Mouse (Mus musculus) Patski (cell line): ENCODE measurements around the gene Rbm19. TPM values are rescaled to one million over a fixed set of nuclear protein-coding genes. Genes with fewer than 3 reads are reported as not detected.

ENCODE experiments used
- ATAC-seq: fragments of 100-300 bp; one replicate; pipeline ENCODE4 v1.8.0; 2021
- CTCF ChIA-PET: fragments of 350-600 bp; sonication (Branson Sonifier 250); formaldehyde crosslinking; loops from one replicate; lab custom pipeline; 2022; ENCODE audit warnings: inconsistent platforms; lab: Charles Lee
- POLR2A ChIA-PET: fragments of 350-600 bp; sonication (Branson Sonifier 250); formaldehyde crosslinking; loops from one replicate; lab custom pipeline; 2022; ENCODE audit warnings: antibody characterized with exemption, inconsistent platforms; lab: Charles Lee
- DNase-seq: peaks from one replicate; pipeline ENCODE4 v3.0.0-alpha.2; 2011; ENCODE audit warnings: low read depth, low spot score
- H3K27me3 ChIP-seq: fragments of 371-371 bp; one replicate; pipeline ENCODE4 v1.5.1; 2021
- CTCF ChIP-seq: fragments of 100-300 bp; IDR thresholded peaks from one replicate; pipeline ENCODE4 v1.5.1; 2021
- in situ Hi-C: fragments of 300-500 bp; cut with MboI; formaldehyde crosslinking; loops from 3 replicates; pipeline ENCODE4 v1.11.1; 2018; ENCODE audit warnings: low pct_unique_long_range_greater_than_20kb, mixed read lengths
- polyA plus RNA-seq: library from polyadenylated mRNA; unstranded; gene quantifications from one replicate; pipeline ENCODE4 v1.2.3, GENCODE M21; 2021

The Rbm19 gene
- 28.1 TPM for polyA plus RNA-seq

- H3K27me3 ChIP-seq, result no peaks in the 10 kb centered on the region
- DNase-seq (peak; percentile 19), ATAC-seq (peak; percentile 63)
- POLR2A ChIA-PET, result no interaction called here
- in situ Hi-C loops, result no loop called here
- TF ChIP-seq CTCF, result no peak
- CTCF ChIA-PET, result no interaction called here
Observed at GRCm38 (mm10) chr5:120116261-120117050, at the start of gene Rbm19. Rbm19 (plus strand) TSS chr5:120116465.

- in situ Hi-C loops, result no loop called here
- DNase-seq (no peak), ATAC-seq (no peak)
- H3K27me3 ChIP-seq, result peaks cover 19% of the 10 kb centered on the region
- ChIA-PET POLR2A (no interaction called here), CTCF (interaction anchor here (1.8 kb wide), 1 partner anchor 35 kb away, joined by 4 read pairs; no protein-coding TSS in a partner anchor)
- no peak for TF ChIP-seq CTCF
Observed at GRCm38 (mm10) chr5:120067266-120067665, 49.0 kb upstream of the Rbm19 start.

- POLR2A ChIA-PET, result no interaction called here
- peaks cover 6% of the 10 kb centered on the region for H3K27me3 ChIP-seq
- no peak for TF ChIP-seq CTCF
- no peak for DNase-seq
- CTCF ChIA-PET, result no interaction called here
- ATAC-seq, result no peak
- in situ Hi-C loops, result no loop called here
Observed at GRCm38 (mm10) chr5:120074101-120074500, 42.2 kb upstream of the Rbm19 start.

GRCm38 (mm10) chr5:120080027-120080426 is 36.2 kb upstream of the Rbm19 start:
- DNase-seq (no peak), ATAC-seq (no peak)
- in situ Hi-C loops, result loop anchor here (10.0 kb wide), 1 partner anchor 305 kb away; no protein-coding TSS in a partner anchor
- H3K27me3 ChIP-seq, result peaks cover 15% of the 10 kb centered on the region
- POLR2A ChIA-PET, result no interaction called here
- no peak for TF ChIP-seq CTCF
- CTCF ChIA-PET, result no interaction called here

- ChIA-PET CTCF (no interaction called here), POLR2A (no interaction called here)
- in situ Hi-C loops, result loop anchor here (10.0 kb wide), 1 partner anchor 306 kb away; no protein-coding TSS in a partner anchor
- ATAC-seq, result no peak
- peaks cover 15% of the 10 kb centered on the region for H3K27me3 ChIP-seq
- DNase-seq, result no peak
- no peak for TF ChIP-seq CTCF
Observed at GRCm38 (mm10) chr5:120080468-120080867, 35.8 kb upstream of the Rbm19 start.

GRCm38 (mm10) chr5:120088561-120088960 is 27.7 kb upstream of the Rbm19 start:
- in situ Hi-C loops, result loop anchor here (10.0 kb wide), 1 partner anchor 314 kb away; no protein-coding TSS in a partner anchor
- POLR2A ChIA-PET, result interaction anchor here (0.6 kb wide), 1 partner anchor 1246 kb away, joined by 3 read pairs; no protein-coding TSS in a partner anchor
- TF ChIP-seq CTCF, result peak; percentile 98

GRCm38 (mm10) chr5:120094602-120095001 is 21.7 kb upstream of the Rbm19 start:
- peaks cover 17% of the 10 kb centered on the region for H3K27me3 ChIP-seq
- TF ChIP-seq CTCF, result peak; percentile 71
- ChIA-PET CTCF (no interaction called here), POLR2A (no interaction called here)
- ATAC-seq (no peak), DNase-seq (no peak)
- in situ Hi-C loops, result loop anchor here (5.0 kb wide), 1 partner anchor 357 kb away; no protein-coding TSS in a partner anchor

More at GRCm38 (mm10) chr5:120088561-120088960, 27.7 kb upstream of the Rbm19 start:
- DNase-seq (peak; percentile 38), ATAC-seq (peak; percentile 92)
- H3K27me3 ChIP-seq, result peaks cover 25% of the 10 kb centered on the region
- CTCF ChIA-PET, result interaction anchor here (1.0 kb wide), 2 partner anchors 14 to 351 kb away, joined by 4 to 5 read pairs; no protein-coding TSS in a partner anchor

GRCm38 (mm10) chr5:120097042-120097441 is 19.2 kb upstream of the Rbm19 start:
- DNase-seq (no peak), ATAC-seq (no peak)
- no peak for TF ChIP-seq CTCF
- in situ Hi-C loops, result no loop called here
- no peaks in the 10 kb centered on the region for H3K27me3 ChIP-seq
- ChIA-PET POLR2A (no interaction called here), CTCF (interaction anchor here (1.2 kb wide), 1 partner anchor 19 kb away, joined by 4 read pairs; no protein-coding TSS in a partner anchor)

GRCm38 (mm10) chr5:120100814-120101213 is 15.5 kb upstream of the Rbm19 start:
- ChIA-PET POLR2A (no interaction called here), CTCF (no interaction called here)
- ATAC-seq (no peak), DNase-seq (no peak)
- H3K27me3 ChIP-seq, result no peaks in the 10 kb centered on the region
- TF ChIP-seq CTCF, result peak; percentile 40
- in situ Hi-C loops, result no loop called here

GRCm38 (mm10) chr5:120102097-120102496 is 14.2 kb upstream of the Rbm19 start:
- TF ChIP-seq CTCF, result no peak
- DNase-seq, result no peak
- no peaks in the 10 kb centered on the region for H3K27me3 ChIP-seq
- no peak for ATAC-seq
- in situ Hi-C loops, result no loop called here
- ChIA-PET CTCF (interaction anchor here (0.7 to 2.8 kb wide), 24 partner anchors 10 to 1343 kb away, joined by 3 to 22 read pairs (median 4); no protein-coding TSS in a partner anchor), POLR2A (no interaction called here)

- in situ Hi-C loops, result no loop called here
- H3K27me3 ChIP-seq, result no peaks in the 10 kb centered on the region
- ATAC-seq (peak; percentile 61), DNase-seq (no peak)
- ChIA-PET CTCF (interaction anchor here (0.7 to 2.8 kb wide), 24 partner anchors 11 to 1344 kb away, joined by 3 to 22 read pairs (median 4); no protein-coding TSS in a partner anchor), POLR2A (no interaction called here)
- peak; percentile 100 for TF ChIP-seq CTCF
Observed at GRCm38 (mm10) chr5:120102732-120103131, 13.5 kb upstream of the Rbm19 start.
